Mouse (Mus musculus): ENCODE measurements around the gene Htr1a. TPM values are rescaled to one million over a fixed set of nuclear protein-coding genes. Genes with fewer than 3 reads are reported as not detected.

Htr1a gene
- polyA plus RNA-seq, 1 experiment from 2014 or later: not detected

- H3K27me3 ChIP-seq (replicated peaks; ENCODE audit: control insufficient read depth, insufficient read depth, low read length): peaks cover 37% of the 10 kb centered on the region
- H3K9ac ChIP-seq (ENCODE audit: low read depth, low read length): no peak overlapping the region
- WGBS: 5% methylated on average over 4 of the region's 4 CpGs
- H3K4me1 ChIP-seq (replicated peaks; ENCODE audit: control insufficient read depth, insufficient read depth, low read length): no peaks in the 10 kb centered on the region
- no peak for DNase-seq (ENCODE audit: low spot score)
- no peak overlapping the region for H3K4me2 ChIP-seq
- no peak for ATAC-seq (replicated peaks; ENCODE audit: low FRiP score)
- H3K27ac ChIP-seq (ENCODE audit: low read depth, low read length): no peak overlapping the region
- H3K36me3 ChIP-seq (ENCODE audit: control insufficient read depth, insufficient read depth, low read length): no peaks in the 10 kb centered on the region
- H3K9me3 ChIP-seq (ENCODE audit: control insufficient read depth, low read length): no peaks in the 10 kb centered on the region
- no peak overlapping the region for H3K4me3 ChIP-seq (ENCODE audit: low read depth, low read length)
These were observed 2.8 kb downstream of the Htr1a start for GRCm38 (mm10) chr13:105446239-105446638.

GRCm38 (mm10) chr13:105447695-105448094 is 4.3 kb downstream of the Htr1a start:
- H3K27ac ChIP-seq (ENCODE audit: low read depth, low read length): no peak overlapping the region
- ATAC-seq (replicated peaks; ENCODE audit: low FRiP score) (no peak), DNase-seq (ENCODE audit: low spot score) (no peak)
- H3K36me3 ChIP-seq (ENCODE audit: control insufficient read depth, insufficient read depth, low read length): no peaks in the 10 kb centered on the region
- no peak overlapping the region for H3K9ac ChIP-seq (ENCODE audit: low read depth, low read length)
- H3K9me3 ChIP-seq (ENCODE audit: control insufficient read depth, low read length): no peaks in the 10 kb centered on the region
- no peak overlapping the region for H3K4me2 ChIP-seq
- WGBS: 45% methylated on average over 2 of the region's 2 CpGs
- H3K27me3 ChIP-seq (replicated peaks; ENCODE audit: control insufficient read depth, insufficient read depth, low read length): peaks cover 37% of the 10 kb centered on the region
- H3K4me1 ChIP-seq (replicated peaks; ENCODE audit: control insufficient read depth, insufficient read depth, low read length): no peaks in the 10 kb centered on the region
- H3K4me3 ChIP-seq (ENCODE audit: low read depth, low read length): no peak overlapping the region

- no peak for ATAC-seq (replicated peaks; ENCODE audit: low FRiP score)
- DNase-seq (ENCODE audit: low spot score): no peak
- Histone ChIP-seq H3K9ac (ENCODE audit: low read depth, low read length) (no peak overlapping the region), H3K27me3 (replicated peaks; ENCODE audit: control insufficient read depth, insufficient read depth, low read length) (peaks cover under 1% of the 10 kb centered on the region), H3K9me3 (ENCODE audit: control insufficient read depth, low read length) (no peaks in the 10 kb centered on the region), H3K36me3 (ENCODE audit: control insufficient read depth, insufficient read depth, low read length) (no peaks in the 10 kb centered on the region), H3K4me3 (ENCODE audit: low read depth, low read length) (no peak overlapping the region), H3K4me1 (replicated peaks; ENCODE audit: control insufficient read depth, insufficient read depth, low read length) (no peaks in the 10 kb centered on the region), H3K27ac (ENCODE audit: low read depth, low read length) (no peak overlapping the region), H3K4me2 (no peak overlapping the region)
- WGBS: 81% methylated on average over 3 of the region's 3 CpGs
These were observed 8.1 kb downstream of the Htr1a start for GRCm38 (mm10) chr13:105451536-105451935.

Other genes starting within 250 kb of the Htr1a start
- gene Rnf180, start 148.8 kb upstream of the Htr1a start, polyA plus RNA-seq (2014; fragmentation: Nextera tagmentation; extraction: Ambion mirVana): 2.2 and 2.9 TPM in 2 replicates

Data from liver, embryonic 11.5 days (tissue).